Comparison of ENCODE assay signal across 19 mouse cellular contexts in the genomic region with DNA sequence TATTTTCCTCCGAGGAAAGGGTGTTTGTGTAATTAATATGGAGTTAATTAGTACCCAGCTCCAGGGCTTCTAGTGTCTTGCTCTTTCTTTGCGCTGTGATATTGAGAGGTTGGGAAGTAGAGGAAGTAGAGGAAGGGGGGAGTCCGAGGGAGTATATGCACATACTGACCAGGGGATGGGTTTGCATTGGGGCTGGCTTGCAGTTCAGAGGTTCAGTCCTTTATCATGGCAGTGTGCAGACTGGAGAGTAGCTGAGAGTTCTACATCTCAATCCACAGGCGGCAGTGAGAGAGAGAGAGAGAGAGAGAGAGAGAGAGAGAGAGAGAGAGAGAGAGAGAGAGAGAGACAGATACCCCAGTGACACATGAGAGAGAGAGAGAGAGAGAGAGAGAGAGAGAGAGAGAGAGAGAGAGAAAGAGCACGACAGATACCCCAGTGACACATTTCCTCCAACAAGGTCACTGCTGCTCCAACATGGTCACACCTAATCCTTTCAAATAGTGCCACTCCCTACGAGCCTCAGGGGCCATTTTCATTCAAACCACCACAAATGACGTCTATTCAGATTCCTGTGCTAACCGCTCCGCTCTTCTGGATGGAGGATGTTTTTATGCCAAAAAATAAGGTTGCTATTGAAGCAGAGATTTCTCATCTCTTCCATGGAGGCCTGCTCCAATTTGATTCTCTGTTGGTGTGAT. TPM values are rescaled to one million over a fixed set of nuclear protein-coding genes. Genes with fewer than 3 reads are reported as not detected.
"Had no signal": no experiment of that assay in that cellular context is flagged by ENCODE, and none has a peak within 500 bp of the region (broad histone marks: within the 10 kb centered on the region; RNA-seq: fewer than 3 reads in every experiment).

No protein-coding gene starts in this region.

- H3K9me3 ChIP-seq: midbrain, embryonic 10.5 days; midbrain, embryonic 13.5 days; neural tube, embryonic 13.5 days; neural tube, embryonic 15.5 days had no signal

- H3K4me2 ChIP-seq: lung, embryonic 14.5 days; midbrain, embryonic 13.5 days; neural tube, embryonic 13.5 days; neural tube, embryonic 15.5 days had no signal

- H3K27me3 ChIP-seq: midbrain, embryonic 13.5 days; neural tube, embryonic 13.5 days; neural tube, embryonic 15.5 days had no signal

- ATAC-seq: midbrain, embryonic 13.5 days; midbrain, embryonic 16.5 days had no signal

- H3K4me3 ChIP-seq: midbrain, embryonic 10.5 days; midbrain, embryonic 13.5 days; myocyte; neural tube, embryonic 13.5 days; neural tube, embryonic 15.5 days had no signal

- DNase-seq: lung, adult 18-20 months; lung, postnatal 10 days; lung, postnatal 4 days; right cerebral cortex, adult 18-20 months; right cerebral cortex, postnatal 25 days; right cerebral cortex, postnatal 4 days; spleen, adult 18-20 months; thymus, adult 18-20 months; thymus, postnatal 25 days; thymus, postnatal 4 days had no signal

- H3K9ac ChIP-seq: lung, embryonic 14.5 days; midbrain, embryonic 13.5 days; neural tube, embryonic 13.5 days; neural tube, embryonic 15.5 days had no signal

- H3K27ac ChIP-seq: midbrain, embryonic 10.5 days; midbrain, embryonic 13.5 days; neural tube, embryonic 13.5 days; neural tube, embryonic 15.5 days had no signal

RNA-seq across cellular contexts. Expression of gene Tmem169, which starts 28.7 kb away (rescaled TPM):
- total RNA-seq: megakaryocyte, adult 5-6 weeks; megakaryocyte-erythroid progenitor cell, adult 5-6 weeks had no signal
